Mouse (Mus musculus): ENCODE measurements around the gene Plin4.
"Not testable (repeated sequence)": the region's sequence is repeated elsewhere in the genome, so short reads cannot be mapped to it uniquely, and the experiment has no call there.

Gene Plin4

GRCm38 (mm10) chr17:56102158-56102557 lies 7.4 kb downstream of the Plin4 start:
- no peak for DNase-seq (ENCODE audit: low read depth)

GRCm38 (mm10) chr17:56100811-56101210 lies 8.8 kb downstream of the Plin4 start:
- DNase-seq (ENCODE audit: low read depth) = no peak

GRCm38 (mm10) chr17:56098711-56099572 lies 10.7 kb downstream of the Plin4 start:
- DNase-seq (ENCODE audit: low read depth) = no peak

- DNase-seq (ENCODE audit: low read depth) = no peak
These were observed 11.4 kb downstream of the Plin4 start for GRCm38 (mm10) chr17:56098180-56098579.

- no peak for DNase-seq (ENCODE audit: low read depth)
These were observed 12.7 kb downstream of the Plin4 start for GRCm38 (mm10) chr17:56096883-56097282.

- DNase-seq (ENCODE audit: low read depth) = no peak
These were observed 16.8 kb downstream of the Plin4 start for GRCm38 (mm10) chr17:56092794-56093193.

GRCm38 (mm10) chr17:56092312-56092711 lies 17.3 kb downstream of the Plin4 start:
- no peak for DNase-seq (ENCODE audit: low read depth)

GRCm38 (mm10) chr17:56080781-56081585 lies 28.6 kb downstream of the Plin4 start:
- DNase-seq (ENCODE audit: low read depth) = peak; percentile 81

- no peak for DNase-seq (ENCODE audit: low read depth)
These were observed 29.7 kb downstream of the Plin4 start for GRCm38 (mm10) chr17:56079921-56080320.

- DNase-seq (ENCODE audit: low read depth) = peak; percentile 100
These were observed 30.5 kb downstream of the Plin4 start, which contains the start of gene Hdgfl2 for GRCm38 (mm10) chr17:56078880-56079795. Hdgfl2 (plus strand) TSS chr17:56079634.

GRCm38 (mm10) chr17:56078361-56078760 lies 31.2 kb downstream of the Plin4 start:
- DNase-seq (ENCODE audit: low read depth) = not testable (repeated sequence)

- no peak for DNase-seq (ENCODE audit: low read depth)
These were observed 32.1 kb downstream of the Plin4 start for GRCm38 (mm10) chr17:56077523-56077922.

- DNase-seq (ENCODE audit: low read depth) = peak; percentile 98
These were observed 34.8 kb downstream of the Plin4 start, which contains the start of gene Ubxn6 for GRCm38 (mm10) chr17:56074827-56075208. Ubxn6 (minus strand) TSS chr17:56075028.

GRCm38 (mm10) chr17:56074097-56074826 lies 35.3 kb downstream of the Plin4 start:
- DNase-seq (ENCODE audit: low read depth) = peak; percentile 94

GRCm38 (mm10) chr17:56072243-56072642 lies 37.4 kb downstream of the Plin4 start:
- DNase-seq (ENCODE audit: low read depth) = no peak

GRCm38 (mm10) chr17:56071126-56071525 lies 38.5 kb downstream of the Plin4 start:
- no peak for DNase-seq (ENCODE audit: low read depth)

- no peak for DNase-seq (ENCODE audit: low read depth)
These were observed 40.5 kb downstream of the Plin4 start for GRCm38 (mm10) chr17:56069066-56069465.

GRCm38 (mm10) chr17:56066451-56066850 lies 43.2 kb downstream of the Plin4 start:
- DNase-seq (ENCODE audit: low read depth) = peak; percentile 84

GRCm38 (mm10) chr17:56065715-56066114 lies 43.9 kb downstream of the Plin4 start:
- DNase-seq (ENCODE audit: low read depth) = not testable (repeated sequence)

GRCm38 (mm10) chr17:56062081-56062480 lies 47.5 kb downstream of the Plin4 start:
- no peak for DNase-seq (ENCODE audit: low read depth)

All from 416B (cell line).